Mouse (Mus musculus) liver, embryonic 18 days (tissue): ENCODE results near the gene Slc30a7. TPM values are rescaled to one million over a fixed set of nuclear protein-coding genes. Genes with fewer than 3 reads are reported as not detected.

Experiments used
- polyA plus RNA-seq: library from polyadenylated mRNA; depleted of rRNA; stranded (reverse); fragments of >200 nt; gene quantifications from 2 replicates; pipeline ENCODE4 v1.2.3, GENCODE M21; 2012; rRNA removed

Gene Slc30a7
- polyA plus RNA-seq: 7.8 and 10.7 TPM in 2 replicates

GRCm38 (mm10) chr3:116006978-116007940 is at the start of gene Slc30a7, which contains the start of gene Extl2:
Gene Slc30a7, minus strand, starts transcription at chr3:116007406.
Gene Extl2, plus strand, starts transcription at chr3:116007462.

Other genes with a start within 250 kb of the Slc30a7 start
- 8.9 and 10.3 TPM in 2 replicates for gene Dph5, start 119.6 kb downstream of the Slc30a7 start, polyA plus RNA-seq
- gene Extl2, start 56 bp upstream of the Slc30a7 start, polyA plus RNA-seq: 1.8 and 6.3 TPM in 2 replicates
- 45.1 and 53.0 TPM in 2 replicates for gene Vcam1, start 122.3 kb upstream of the Slc30a7 start, polyA plus RNA-seq
- gene Gpr88, start 246.1 kb upstream of the Slc30a7 start, polyA plus RNA-seq: 0.68 and 1.2 TPM in 2 replicates